Mouse (Mus musculus): ENCODE data around the gene Lbp. TPM values are rescaled to one million over a fixed set of nuclear protein-coding genes. Genes with fewer than 3 reads are reported as not detected.

Lbp gene
- total and polyA plus RNA-seq, 2 experiments from 2014 or later: 4.7 to 8.0 TPM

DNA sequence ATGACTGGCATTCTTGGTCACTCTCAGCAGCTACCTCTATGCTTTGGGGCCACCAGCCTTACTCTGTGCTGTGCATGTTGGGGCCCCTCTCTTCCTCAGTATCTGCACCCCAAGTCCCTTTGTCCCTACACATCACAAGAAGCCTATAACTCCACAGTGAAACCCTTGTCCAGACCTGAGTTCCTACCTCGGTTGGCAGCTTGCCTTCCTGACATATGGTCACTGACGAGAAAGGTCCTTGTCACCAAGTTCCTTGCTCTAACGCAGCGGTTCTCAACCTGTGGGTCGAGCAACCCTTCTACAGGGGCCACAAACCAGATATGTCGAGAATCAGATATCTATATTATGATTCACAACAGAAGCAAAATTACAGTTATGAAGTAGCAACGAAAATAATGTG, 23.2 kb upstream of the Lbp start:
- Histone ChIP-seq H3K27ac (ENCODE audit: low read depth, low read length) (no peak overlapping the region), H3K27me3 (ENCODE audit: insufficient read depth, low read length) (no peaks in the 10 kb centered on the region), H3K4me2 (ENCODE audit: low read depth) (no peak overlapping the region), H3K9me3 (ENCODE audit: low read length) (no peaks in the 10 kb centered on the region), H3K4me1 (ENCODE audit: insufficient read depth) (no peaks in the 10 kb centered on the region), H3K9ac (no peak overlapping the region), H3K4me3 (ENCODE audit: low read depth, low read length) (no peak overlapping the region), H3K36me3 (ENCODE audit: insufficient read depth) (no peaks in the 10 kb centered on the region)
- no peak for TF ChIP-seq CTCF (IDR thresholded peaks at IDR 0.05; ENCODE audit: low read depth)
- WGBS: 75% methylated on average over 7 of the region's 7 CpGs
- ATAC-seq: no peak
- no peak for DNase-seq

DNA sequence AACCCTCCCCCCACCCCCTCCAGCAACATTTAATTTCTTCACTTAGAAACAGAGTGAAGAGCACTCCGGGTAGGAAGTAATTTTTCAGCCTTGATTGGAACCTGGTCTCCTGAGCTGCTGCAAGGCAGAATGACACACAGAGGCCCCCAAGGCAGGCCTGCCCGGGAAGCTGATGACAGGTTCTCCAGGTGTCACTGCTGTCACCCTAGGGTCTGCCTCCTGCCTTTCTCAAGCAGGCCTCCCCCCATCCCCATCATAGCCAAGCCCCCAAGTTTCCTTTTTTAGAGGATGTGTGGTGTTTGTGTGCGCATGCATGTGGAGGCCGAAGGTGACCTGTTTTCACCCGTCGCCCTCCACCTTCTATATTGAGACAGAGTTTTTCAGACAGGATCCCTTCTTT, 22.5 kb upstream of the Lbp start:
- H3K4me2 ChIP-seq (ENCODE audit: low read depth): no peak overlapping the region
- no peak for ATAC-seq
- H3K4me1 ChIP-seq (ENCODE audit: insufficient read depth): no peaks in the 10 kb centered on the region
- H3K9me3 ChIP-seq (ENCODE audit: low read length): no peaks in the 10 kb centered on the region
- H3K36me3 ChIP-seq (ENCODE audit: insufficient read depth): no peaks in the 10 kb centered on the region
- no peak overlapping the region for H3K27ac ChIP-seq (ENCODE audit: low read depth, low read length)
- H3K9ac ChIP-seq: no peak overlapping the region
- H3K27me3 ChIP-seq (ENCODE audit: insufficient read depth, low read length): no peaks in the 10 kb centered on the region
- TF ChIP-seq CTCF (IDR thresholded peaks at IDR 0.05; ENCODE audit: low read depth): no peak
- no peak overlapping the region for H3K4me3 ChIP-seq (ENCODE audit: low read depth, low read length)
- WGBS: 93% methylated on average over 6 of the region's 6 CpGs
- no peak for DNase-seq

DNA sequence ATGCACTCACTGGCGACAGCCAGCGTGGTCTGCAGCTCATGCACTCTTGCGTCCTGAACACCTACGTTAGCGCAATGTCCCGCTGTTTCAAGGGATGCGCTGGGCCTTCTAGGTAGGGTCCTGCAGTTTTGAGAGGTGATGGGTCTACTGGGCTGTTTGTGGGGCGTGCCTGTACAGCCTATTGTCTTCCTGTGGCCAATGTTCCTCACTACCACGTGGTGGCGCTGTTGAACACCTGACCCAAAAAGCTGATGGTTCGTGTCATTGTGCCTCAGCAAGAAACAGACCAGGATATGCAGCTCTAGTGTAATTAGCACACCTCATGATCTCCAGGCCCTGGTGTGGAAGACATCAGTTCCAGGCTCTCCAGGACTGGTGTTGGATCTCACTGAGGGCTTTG, 21.7 kb upstream of the Lbp start:
- Histone ChIP-seq H3K4me1 (ENCODE audit: insufficient read depth) (no peaks in the 10 kb centered on the region), H3K9ac (no peak overlapping the region), H3K27me3 (ENCODE audit: insufficient read depth, low read length) (no peaks in the 10 kb centered on the region), H3K36me3 (ENCODE audit: insufficient read depth) (no peaks in the 10 kb centered on the region), H3K27ac (ENCODE audit: low read depth, low read length) (no peak overlapping the region), H3K9me3 (ENCODE audit: low read length) (no peaks in the 10 kb centered on the region), H3K4me2 (ENCODE audit: low read depth) (no peak overlapping the region), H3K4me3 (ENCODE audit: low read depth, low read length) (no peak overlapping the region)
- ATAC-seq (no peak), DNase-seq (peak; percentile 57)
- 19% methylated on average over 11 of the region's 11 CpGs for WGBS
- peak; percentile 77 for TF ChIP-seq CTCF (IDR thresholded peaks at IDR 0.05; ENCODE audit: low read depth)

DNA sequence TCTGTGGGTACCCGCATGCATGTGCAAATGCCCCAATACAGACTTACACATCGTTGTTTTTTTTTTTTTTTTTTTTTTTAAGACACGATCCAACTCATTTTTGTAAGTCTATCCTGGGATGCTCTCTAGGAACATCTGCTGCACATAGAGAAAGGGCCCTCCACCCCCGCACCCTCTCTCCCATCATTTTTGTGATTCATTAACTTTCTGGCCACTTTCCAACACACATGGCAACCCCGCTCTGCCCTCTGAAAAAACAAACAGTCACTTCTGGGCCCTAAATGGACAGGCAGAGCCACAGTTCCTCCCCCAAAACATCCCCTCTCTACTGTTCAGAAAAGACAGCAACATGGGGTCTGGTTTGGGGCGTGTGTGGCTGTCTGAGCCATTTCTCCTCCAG, 20.6 kb upstream of the Lbp start:
- ATAC-seq (no peak), DNase-seq (no peak)
- no peaks in the 10 kb centered on the region for H3K9me3 ChIP-seq (ENCODE audit: low read length)
- H3K4me3 ChIP-seq (ENCODE audit: low read depth, low read length): no peak overlapping the region
- no peaks in the 10 kb centered on the region for H3K27me3 ChIP-seq (ENCODE audit: insufficient read depth, low read length)
- no peaks in the 10 kb centered on the region for H3K4me1 ChIP-seq (ENCODE audit: insufficient read depth)
- H3K4me2 ChIP-seq (ENCODE audit: low read depth): no peak overlapping the region
- no peak overlapping the region for H3K27ac ChIP-seq (ENCODE audit: low read depth, low read length)
- H3K36me3 ChIP-seq (ENCODE audit: insufficient read depth): no peaks in the 10 kb centered on the region
- no peak overlapping the region for H3K9ac ChIP-seq
- TF ChIP-seq CTCF (IDR thresholded peaks at IDR 0.05; ENCODE audit: low read depth): no peak
- 59% methylated on average over 6 of the region's 6 CpGs for WGBS

DNA sequence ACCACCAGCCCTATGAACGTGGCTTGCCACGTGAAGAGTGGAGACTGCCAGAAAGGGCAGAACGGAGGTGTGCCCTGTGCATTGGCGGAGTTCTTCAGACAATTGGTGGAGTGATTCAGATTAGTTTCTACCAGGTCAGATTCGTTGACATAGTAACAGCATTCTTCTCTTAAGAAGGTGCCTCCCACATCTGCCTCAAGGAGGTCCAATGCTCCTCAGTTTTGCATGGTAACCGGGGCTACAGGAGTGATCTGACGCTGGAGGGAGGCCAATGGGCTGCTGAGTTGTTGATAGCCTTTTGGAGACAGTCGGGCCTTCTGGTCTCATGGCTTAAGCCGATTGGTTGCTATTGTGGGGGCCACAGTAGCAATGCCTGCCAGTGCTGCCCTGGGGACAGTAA, 10.6 kb upstream of the Lbp start:
- ATAC-seq (peak; percentile 66), DNase-seq (peak; percentile 14)
- Histone ChIP-seq H3K9ac (no peak overlapping the region), H3K4me3 (ENCODE audit: low read depth, low read length) (no peak overlapping the region), H3K27ac (ENCODE audit: low read depth, low read length) (no peak overlapping the region), H3K4me2 (ENCODE audit: low read depth) (no peak overlapping the region), H3K4me1 (ENCODE audit: insufficient read depth) (no peaks in the 10 kb centered on the region), H3K27me3 (ENCODE audit: insufficient read depth, low read length) (no peaks in the 10 kb centered on the region), H3K9me3 (ENCODE audit: low read length) (no peaks in the 10 kb centered on the region), H3K36me3 (ENCODE audit: insufficient read depth) (no peaks in the 10 kb centered on the region)
- TF ChIP-seq CTCF (IDR thresholded peaks at IDR 0.05; ENCODE audit: low read depth): no peak
- WGBS: 53% methylated on average over 9 of the region's 9 CpGs

DNA sequence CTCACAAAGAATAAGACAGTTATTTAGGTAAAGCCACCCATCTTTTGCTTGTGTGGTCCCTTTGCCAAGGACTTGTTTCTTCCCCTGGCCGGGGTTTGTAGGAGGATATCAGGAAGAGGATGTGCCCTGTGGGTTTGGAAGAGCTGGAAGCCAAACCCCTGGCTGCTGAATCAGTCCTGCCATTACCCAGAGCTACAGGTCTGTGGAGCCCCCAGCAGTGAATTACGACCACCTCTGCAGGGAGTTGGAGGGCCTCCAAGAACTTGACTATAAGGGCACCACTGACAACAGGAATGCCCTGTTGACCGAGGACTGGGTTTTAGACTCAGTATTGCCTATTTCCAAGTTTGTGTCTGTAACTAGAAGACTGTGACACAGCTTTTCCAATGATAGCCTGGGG, 7.1 kb upstream of the Lbp start:
- H3K9ac ChIP-seq: no peak overlapping the region
- ATAC-seq: no peak
- no peak overlapping the region for H3K4me2 ChIP-seq (ENCODE audit: low read depth)
- no peaks in the 10 kb centered on the region for H3K27me3 ChIP-seq (ENCODE audit: insufficient read depth, low read length)
- WGBS: 46% methylated on average over 3 of the region's 3 CpGs
- DNase-seq: no peak
- no peak for TF ChIP-seq CTCF (IDR thresholded peaks at IDR 0.05; ENCODE audit: low read depth)
- H3K9me3 ChIP-seq (ENCODE audit: low read length): no peaks in the 10 kb centered on the region
- no peaks in the 10 kb centered on the region for H3K4me1 ChIP-seq (ENCODE audit: insufficient read depth)
- no peak overlapping the region for H3K4me3 ChIP-seq (ENCODE audit: low read depth, low read length)
- H3K27ac ChIP-seq (ENCODE audit: low read depth, low read length): no peak overlapping the region
- no peaks in the 10 kb centered on the region for H3K36me3 ChIP-seq (ENCODE audit: insufficient read depth)

DNA sequence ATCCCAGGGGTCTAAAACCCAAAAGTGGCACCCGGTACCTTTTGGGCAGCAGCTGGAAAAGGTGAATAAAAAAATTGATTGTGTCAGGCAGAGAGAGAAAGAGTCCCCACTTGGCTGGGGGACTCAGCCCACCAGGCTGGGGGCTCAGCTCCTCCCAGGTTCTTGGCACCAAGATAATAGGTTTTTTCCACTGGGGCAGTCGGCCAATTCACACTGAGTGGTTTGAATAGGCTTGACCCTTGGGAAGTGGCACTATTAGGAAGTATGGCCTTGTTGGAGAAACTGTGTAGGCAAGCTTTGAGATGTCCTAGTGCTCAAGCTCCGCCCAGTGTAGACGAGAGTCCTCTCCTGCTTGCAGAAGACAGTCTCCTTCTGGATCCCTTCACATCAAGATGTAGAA, 6.6 kb upstream of the Lbp start:
- Histone ChIP-seq H3K27me3 (ENCODE audit: insufficient read depth, low read length) (no peaks in the 10 kb centered on the region), H3K36me3 (ENCODE audit: insufficient read depth) (no peaks in the 10 kb centered on the region), H3K4me3 (ENCODE audit: low read depth, low read length) (no peak overlapping the region), H3K9ac (no peak overlapping the region), H3K27ac (ENCODE audit: low read depth, low read length) (no peak overlapping the region), H3K4me1 (ENCODE audit: insufficient read depth) (no peaks in the 10 kb centered on the region), H3K4me2 (ENCODE audit: low read depth) (no peak overlapping the region), H3K9me3 (ENCODE audit: low read length) (no peaks in the 10 kb centered on the region)
- ATAC-seq (no peak; the same call in 1 of the 2 replicates), DNase-seq (peak; percentile 55)
- WGBS: 33% methylated on average over 4 of the region's 4 CpGs
- TF ChIP-seq CTCF (IDR thresholded peaks at IDR 0.05; ENCODE audit: low read depth): no peak

DNA sequence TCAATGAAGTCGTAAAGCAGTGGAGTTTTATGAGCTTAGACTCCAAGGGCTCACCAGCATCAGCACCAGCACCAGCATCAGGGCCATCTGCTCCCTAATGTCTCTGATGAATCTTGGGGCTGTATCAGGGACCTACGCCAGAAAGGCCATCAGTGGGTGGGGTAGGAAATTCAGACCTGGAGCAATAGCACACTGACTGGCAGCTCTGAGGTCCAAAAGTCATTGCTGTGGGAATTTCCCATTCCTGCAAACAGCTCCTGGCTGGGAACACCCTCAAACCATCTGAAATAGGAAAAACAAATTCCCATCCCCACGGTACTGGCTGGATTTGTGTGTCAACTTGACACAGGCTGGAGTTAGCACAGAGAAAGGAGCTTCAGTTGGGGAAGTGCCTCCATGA, 3.5 kb upstream of the Lbp start:
- ATAC-seq: no peak
- Histone ChIP-seq H3K36me3 (ENCODE audit: insufficient read depth) (no peaks in the 10 kb centered on the region), H3K27ac (ENCODE audit: low read depth, low read length) (no peak overlapping the region), H3K4me3 (ENCODE audit: low read depth, low read length) (no peak overlapping the region), H3K9ac (no peak overlapping the region), H3K9me3 (ENCODE audit: low read length) (no peaks in the 10 kb centered on the region), H3K4me2 (ENCODE audit: low read depth) (no peak overlapping the region), H3K27me3 (ENCODE audit: insufficient read depth, low read length) (no peaks in the 10 kb centered on the region), H3K4me1 (ENCODE audit: insufficient read depth) (no peaks in the 10 kb centered on the region)
- DNase-seq: no peak
- TF ChIP-seq CTCF (IDR thresholded peaks at IDR 0.05; ENCODE audit: low read depth): no peak
- WGBS: 86% methylated on average over 3 of the region's 3 CpGs
